Mouse (Mus musculus): Measurements from ENCODE around the gene Tctn1. TPM values are rescaled to one million over a fixed set of nuclear protein-coding genes. Genes with fewer than 3 reads are reported as not detected.

The Tctn1 gene
- polyA plus RNA-seq, 1 experiment: 22.1 TPM

GRCm38 (mm10) chr5:122294219-122294735 is 30.0 kb upstream of the Tctn1 start:
- Histone ChIP-seq H3K4me3 (ENCODE audit: extremely low read depth, insufficient read depth, insufficient read length) (no peak overlapping the region), H3K27me3 (ENCODE audit: control insufficient read depth, insufficient read depth, low read length) (no peaks in the 10 kb centered on the region), H3K4me1 (ENCODE audit: control insufficient read depth, insufficient read depth, insufficient read length) (peaks cover 21% of the 10 kb centered on the region), H3K27ac (ENCODE audit: insufficient read depth, low read length) (no peak overlapping the region), H3K36me3 (ENCODE audit: control insufficient read depth, insufficient read depth, low read length) (no peaks in the 10 kb centered on the region)
- DNase-seq (ENCODE audit: low read depth in 1 of 2, low spot score in 2 of 2): no peak
- WGBS: 80% methylated on average over 3 of the region's 3 CpGs
- TF ChIP-seq CTCF (IDR thresholded peaks at IDR 0.05; ENCODE audit: extremely low read depth, insufficient read depth, insufficient read length, insufficient replicate concordance) (no peak), POLR2A (IDR thresholded peaks at IDR 0.05; ENCODE audit: low read depth, low read length) (no peak)

GRCm38 (mm10) chr5:122293131-122293530 is 28.9 kb upstream of the Tctn1 start:
- no peak overlapping the region for H3K27ac ChIP-seq (ENCODE audit: insufficient read depth, low read length)
- DNase-seq (ENCODE audit: low read depth in 1 of 2, low spot score in 2 of 2): no peak
- H3K4me1 ChIP-seq (ENCODE audit: control insufficient read depth, insufficient read depth, insufficient read length): peaks cover 21% of the 10 kb centered on the region

GRCm38 (mm10) chr5:122291553-122292339 is 27.5 kb upstream of the Tctn1 start:
- H3K27ac ChIP-seq (ENCODE audit: insufficient read depth, low read length): peak overlapping the region; percentile 69
- H3K4me3 ChIP-seq (ENCODE audit: extremely low read depth, insufficient read depth, insufficient read length): no peak overlapping the region
- DNase-seq (ENCODE audit: low read depth in 1 of 2, low spot score in 2 of 2): no peak
- H3K36me3 ChIP-seq (ENCODE audit: control insufficient read depth, insufficient read depth, low read length): no peaks in the 10 kb centered on the region
- H3K27me3 ChIP-seq (ENCODE audit: control insufficient read depth, insufficient read depth, low read length): no peaks in the 10 kb centered on the region
- WGBS: 49% methylated on average over 17 of the region's 17 CpGs
- TF ChIP-seq POLR2A (IDR thresholded peaks at IDR 0.05; ENCODE audit: low read depth, low read length): no peak
- TF ChIP-seq CTCF (IDR thresholded peaks at IDR 0.05; ENCODE audit: extremely low read depth, insufficient read depth, insufficient read length, insufficient replicate concordance): no peak
- peaks cover 29% of the 10 kb centered on the region for H3K4me1 ChIP-seq (ENCODE audit: control insufficient read depth, insufficient read depth, insufficient read length)

More at GRCm38 (mm10) chr5:122293131-122293530, 28.9 kb upstream of the Tctn1 start:
- Histone ChIP-seq H3K27me3 (ENCODE audit: control insufficient read depth, insufficient read depth, low read length) (no peaks in the 10 kb centered on the region), H3K36me3 (ENCODE audit: control insufficient read depth, insufficient read depth, low read length) (no peaks in the 10 kb centered on the region), H3K4me3 (ENCODE audit: extremely low read depth, insufficient read depth, insufficient read length) (no peak overlapping the region)
- WGBS: 93% methylated on average over 6 of the region's 6 CpGs
- no peak for TF ChIP-seq POLR2A (IDR thresholded peaks at IDR 0.05; ENCODE audit: low read depth, low read length)

GRCm38 (mm10) chr5:122291149-122291548 is 26.9 kb upstream of the Tctn1 start:
- TF ChIP-seq POLR2A (IDR thresholded peaks at IDR 0.05; ENCODE audit: low read depth, low read length) (no peak), CTCF (IDR thresholded peaks at IDR 0.05; ENCODE audit: extremely low read depth, insufficient read depth, insufficient read length, insufficient replicate concordance) (no peak)
- H3K4me1 ChIP-seq (ENCODE audit: control insufficient read depth, insufficient read depth, insufficient read length): peaks cover 31% of the 10 kb centered on the region
- DNase-seq (ENCODE audit: low read depth in 1 of 2, low spot score in 2 of 2): no peak
- no peaks in the 10 kb centered on the region for H3K27me3 ChIP-seq (ENCODE audit: control insufficient read depth, insufficient read depth, low read length)
- H3K27ac ChIP-seq (ENCODE audit: insufficient read depth, low read length): peak overlapping the region; percentile 59
- whole genome bisulfite sequencing: 64% methylated on average over 6 of the region's 6 CpGs
- H3K4me3 ChIP-seq (ENCODE audit: extremely low read depth, insufficient read depth, insufficient read length): no peak overlapping the region
- H3K36me3 ChIP-seq (ENCODE audit: control insufficient read depth, insufficient read depth, low read length): no peaks in the 10 kb centered on the region

- no peak for TF ChIP-seq POLR2A (IDR thresholded peaks at IDR 0.05; ENCODE audit: low read depth, low read length)
- no peak for TF ChIP-seq CTCF (IDR thresholded peaks at IDR 0.05; ENCODE audit: extremely low read depth, insufficient read depth, insufficient read length, insufficient replicate concordance)
- Histone ChIP-seq H3K27ac (ENCODE audit: insufficient read depth, low read length) (no peak overlapping the region), H3K4me1 (ENCODE audit: control insufficient read depth, insufficient read depth, insufficient read length) (peaks cover 28% of the 10 kb centered on the region), H3K27me3 (ENCODE audit: control insufficient read depth, insufficient read depth, low read length) (no peaks in the 10 kb centered on the region), H3K4me3 (ENCODE audit: extremely low read depth, insufficient read depth, insufficient read length) (no peak overlapping the region), H3K36me3 (ENCODE audit: control insufficient read depth, insufficient read depth, low read length) (no peaks in the 10 kb centered on the region)
- 69% methylated on average over 4 of the region's 4 CpGs for WGBS
- no peak for DNase-seq (ENCODE audit: low read depth in 1 of 2, low spot score in 2 of 2)
These were observed 24.0 kb upstream of the Tctn1 start for GRCm38 (mm10) chr5:122288147-122288811.

GRCm38 (mm10) chr5:122287026-122287425 is 22.8 kb upstream of the Tctn1 start:
- 70% methylated on average over 4 of the region's 4 CpGs for WGBS
- Histone ChIP-seq H3K4me1 (ENCODE audit: control insufficient read depth, insufficient read depth, insufficient read length) (peaks cover 23% of the 10 kb centered on the region), H3K4me3 (ENCODE audit: extremely low read depth, insufficient read depth, insufficient read length) (no peak overlapping the region), H3K36me3 (ENCODE audit: control insufficient read depth, insufficient read depth, low read length) (no peaks in the 10 kb centered on the region), H3K27ac (ENCODE audit: insufficient read depth, low read length) (no peak overlapping the region), H3K27me3 (ENCODE audit: control insufficient read depth, insufficient read depth, low read length) (no peaks in the 10 kb centered on the region)
- DNase-seq (ENCODE audit: low read depth in 1 of 2, low spot score in 2 of 2): no peak
- no peak for TF ChIP-seq POLR2A (IDR thresholded peaks at IDR 0.05; ENCODE audit: low read depth, low read length)
- TF ChIP-seq CTCF (IDR thresholded peaks at IDR 0.05; ENCODE audit: extremely low read depth, insufficient read depth, insufficient read length, insufficient replicate concordance): no peak
